Mouse (Mus musculus) hindbrain, embryonic 10.5 days (tissue): ENCODE results near the gene Lin9. TPM values are rescaled to one million over a fixed set of nuclear protein-coding genes. Genes with fewer than 3 reads are reported as not detected.

Experiments used
- DNase-seq: peaks from one replicate; pipeline ENCODE4 v3.0.0-alpha.2; 2017; ENCODE audit warnings: low spot score
- H3K27ac ChIP-seq: fragments of 300-500 bp; sonication (generic); 2 replicates; pipeline ENCODE4 v1.5.1; 2016; ENCODE audit warnings: mild to moderate bottlenecking, moderate library complexity
- H3K27me3 ChIP-seq: fragments of 300-500 bp; sonication (generic); 2 replicates; pipeline ENCODE4 v1.6.1; 2016; ENCODE audit warnings: mild to moderate bottlenecking; ENCODE audit not compliant: poor library complexity, insufficient read depth, severe bottlenecking
- H3K36me3 ChIP-seq: fragments of 300-500 bp; sonication (generic); 2 replicates; pipeline ENCODE4 v1.6.1; 2016; ENCODE audit warnings: mild to moderate bottlenecking, moderate library complexity
- H3K4me1 ChIP-seq: fragments of 300-500 bp; sonication (generic); replicated peaks from 2 replicates; pipeline ENCODE4 v1.6.1; 2016; ENCODE audit warnings: mild to moderate bottlenecking
- H3K4me3 ChIP-seq: fragments of 300-500 bp; sonication (generic); 2 replicates; pipeline ENCODE4 v1.5.1; 2016; ENCODE audit warnings: mild to moderate bottlenecking, moderate library complexity
- H3K9me3 ChIP-seq: fragments of 300-500 bp; sonication (generic); 2 replicates; pipeline ENCODE4 v1.6.1; 2016; ENCODE audit warnings: mild to moderate bottlenecking, moderate library complexity
- WGBS: fragments of 180-500 bp; shearing (Covaris S2); methylation state at CpG from one replicate; pipeline ENCODE4 v1.1.7; 2016; 5-methylcytosine and 5-hydroxymethylcytosine counted together
- polyA plus RNA-seq: library from polyadenylated mRNA; unstranded; fragments of >200 nt; fragmentation: Nextera tagmentation; extraction: Ambion mirVana; gene quantifications from 2 replicates; pipeline ENCODE4 v1.2.1, GENCODE M21; 2016

Gene Lin9
- polyA plus RNA-seq, 1 experiment from 2014 or later = 20.5 TPM

- peak overlapping the region; percentile 97 for H3K4me3 ChIP-seq
- 0 out of 2 replicates have a peak, but pooled peaks cover 7% of the 10 kb centered on the region for H3K36me3 ChIP-seq
- H3K4me1 ChIP-seq = peaks cover 32% of the 10 kb centered on the region
- no peaks in the 10 kb centered on the region for H3K27me3 ChIP-seq
- 56% methylated on average over 10 of the region's 10 CpGs for WGBS
- H3K9me3 ChIP-seq = no peaks in the 10 kb centered on the region
- peak overlapping the region; percentile 100 for H3K27ac ChIP-seq
- no peak for DNase-seq
Measured at GRCm38 (mm10) chr1:180639416-180640401, 1.2 kb upstream of the Lin9 start.

GRCm38 (mm10) chr1:180640605-180641125 is 285 bp upstream of the Lin9 start:
- peak overlapping the region; percentile 97 for H3K4me3 ChIP-seq
- 0 out of 2 replicates have a peak, but pooled peaks cover 7% of the 10 kb centered on the region for H3K36me3 ChIP-seq
- H3K27ac ChIP-seq = peak overlapping the region; percentile 100
- H3K27me3 ChIP-seq = no peaks in the 10 kb centered on the region
- under 1% methylated on average over 60 of the region's 61 CpGs for WGBS
- peak; percentile 70 for DNase-seq
- H3K9me3 ChIP-seq = no peaks in the 10 kb centered on the region
- peaks cover 32% of the 10 kb centered on the region for H3K4me1 ChIP-seq

GRCm38 (mm10) chr1:180641518-180642227 is 723 bp downstream of the Lin9 start:
- peak overlapping the region; percentile 97 for H3K4me3 ChIP-seq
- peaks cover 32% of the 10 kb centered on the region for H3K4me1 ChIP-seq
- peak; percentile 69 for DNase-seq
- WGBS = 3% methylated on average over 50 of the region's 50 CpGs
- peak overlapping the region; percentile 100 for H3K27ac ChIP-seq
- H3K9me3 ChIP-seq = no peaks in the 10 kb centered on the region
- no peaks in the 10 kb centered on the region for H3K27me3 ChIP-seq
- peaks cover 11% of the 10 kb centered on the region; the same call in 1 of the 2 replicates for H3K36me3 ChIP-seq

- Histone ChIP-seq H3K27me3 (no peaks in the 10 kb centered on the region), H3K9me3 (no peaks in the 10 kb centered on the region), H3K27ac (peak overlapping the region; percentile 100), H3K4me1 (peaks cover 32% of the 10 kb centered on the region), H3K36me3 (peaks cover 13% of the 10 kb centered on the region; the same call in 1 of the 2 replicates), H3K4me3 (peak overlapping the region; percentile 97)
- WGBS = 82% methylated on average over 8 of the region's 8 CpGs
- DNase-seq = no peak
Measured at GRCm38 (mm10) chr1:180642228-180642564, 1.2 kb downstream of the Lin9 start.

GRCm38 (mm10) chr1:180691284-180691683 is 50.3 kb downstream of the Lin9 start:
- H3K4me1 ChIP-seq = peaks cover 2% of the 10 kb centered on the region
- peaks cover 23% of the 10 kb centered on the region for H3K27me3 ChIP-seq
- WGBS = 92% methylated on average over 7 of the region's 7 CpGs
- no peak overlapping the region for H3K27ac ChIP-seq
- H3K9me3 ChIP-seq = no peaks in the 10 kb centered on the region
- no peak for DNase-seq
- H3K36me3 ChIP-seq = peaks cover 61% of the 10 kb centered on the region
- H3K4me3 ChIP-seq = no peak overlapping the region

- Histone ChIP-seq H3K9me3 (no peaks in the 10 kb centered on the region), H3K4me3 (peak within 1 kb of the TSS; percentile 56), H3K27me3 (peaks cover 63% of the 10 kb centered on the region), H3K36me3 (peaks cover 9% of the 10 kb centered on the region), H3K27ac (peak within 1 kb of the TSS; percentile 29; the same call in 1 of the 2 replicates), H3K4me1 (peaks cover 13% of the 10 kb centered on the region)
- WGBS = under 1% methylated on average over 78 of the region's 79 CpGs
- DNase-seq = peak; percentile 57
Measured at GRCm38 (mm10) chr1:180696626-180697352, 55.8 kb downstream of the Lin9 start, which contains the start of gene Mixl1. Gene Mixl1 (minus strand): TSS chr1:180697034.

DNA sequence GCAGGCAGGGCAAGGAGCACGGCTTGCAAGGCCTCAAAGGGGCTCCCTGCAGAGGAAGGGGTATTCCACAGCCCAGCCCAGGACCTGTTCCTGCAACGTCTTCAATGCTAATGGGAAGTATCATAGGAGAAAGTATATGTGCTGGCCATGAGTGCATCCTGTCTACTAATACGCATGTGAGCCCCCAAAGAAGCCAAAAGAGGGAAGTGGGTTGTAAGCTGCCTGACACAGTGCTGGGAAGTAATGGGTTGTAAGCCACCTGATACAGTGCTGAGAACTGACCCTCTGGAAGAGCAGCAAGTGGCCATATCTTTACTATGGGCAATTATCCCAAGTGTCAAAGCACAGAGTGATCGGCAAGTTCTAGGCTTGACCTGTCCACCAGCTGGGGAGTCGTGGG is 57.1 kb downstream of the Lin9 start:
- Histone ChIP-seq H3K4me1 (peaks cover 13% of the 10 kb centered on the region), H3K36me3 (no peaks in the 10 kb centered on the region), H3K4me3 (no peak overlapping the region), H3K9me3 (no peaks in the 10 kb centered on the region), H3K27ac (no peak overlapping the region), H3K27me3 (peaks cover 63% of the 10 kb centered on the region)
- WGBS = 46% methylated on average over 5 of the region's 5 CpGs
- DNase-seq = no peak

DNA sequence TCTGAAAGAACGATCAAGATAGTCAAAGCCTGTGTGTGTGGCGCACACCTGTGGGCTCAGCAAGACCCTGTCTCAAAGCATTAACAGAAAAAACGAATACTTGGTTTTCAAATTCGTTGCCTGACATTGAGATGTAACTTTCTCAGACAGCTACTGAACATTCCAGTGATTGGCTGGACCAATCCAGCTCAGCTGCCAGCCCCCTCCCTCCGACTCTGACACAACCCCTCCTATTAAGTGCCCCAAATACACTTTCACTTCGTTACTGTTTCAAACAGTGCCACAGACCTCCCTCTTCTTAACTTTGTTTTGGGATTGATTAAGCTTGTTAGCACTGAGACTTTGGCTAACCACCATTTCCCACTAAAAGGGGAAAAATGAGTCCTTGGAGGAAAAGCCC is 62.5 kb downstream of the Lin9 start:
- DNase-seq = no peak
- Histone ChIP-seq H3K27ac (no peak overlapping the region), H3K27me3 (peaks cover 19% of the 10 kb centered on the region), H3K4me1 (no peaks in the 10 kb centered on the region; the same call in 1 of the 2 replicates), H3K36me3 (no peaks in the 10 kb centered on the region), H3K4me3 (no peak overlapping the region), H3K9me3 (no peaks in the 10 kb centered on the region)
- WGBS = 58% methylated on average over 6 of the region's 6 CpGs

- H3K4me1 ChIP-seq = no peaks in the 10 kb centered on the region; the same call in 1 of the 2 replicates
- H3K36me3 ChIP-seq = no peaks in the 10 kb centered on the region
- H3K4me3 ChIP-seq = no peak overlapping the region
- no peaks in the 10 kb centered on the region for H3K27me3 ChIP-seq
- H3K9me3 ChIP-seq = no peaks in the 10 kb centered on the region
- DNase-seq = no peak
- WGBS = 61% methylated on average over 3 of the region's 3 CpGs
- no peak overlapping the region for H3K27ac ChIP-seq
Measured at GRCm38 (mm10) chr1:180707368-180707767, 66.4 kb downstream of the Lin9 start.

DNA sequence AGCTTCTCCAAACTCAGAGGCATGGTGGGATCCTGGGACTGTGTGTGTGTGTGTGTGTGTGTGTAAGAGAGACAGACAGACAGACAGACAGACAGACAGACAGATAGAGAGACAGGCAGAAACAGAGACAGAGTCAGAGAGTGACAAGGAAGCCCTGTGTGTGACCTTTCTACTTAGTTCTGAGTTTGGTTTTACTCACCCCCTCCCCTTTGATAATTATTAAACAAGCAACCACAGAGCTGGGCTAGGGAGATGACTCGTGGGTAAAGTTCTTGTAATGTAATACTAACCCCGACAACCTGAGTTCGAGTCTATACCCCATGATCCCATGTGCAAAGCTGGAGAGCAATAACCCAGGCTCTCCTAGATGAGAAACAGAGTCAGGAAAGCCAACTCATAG is 66.9 kb downstream of the Lin9 start:
- 86% methylated on average over 3 of the region's 3 CpGs for WGBS
- no peaks in the 10 kb centered on the region; the same call in 1 of the 2 replicates for H3K4me1 ChIP-seq
- no peaks in the 10 kb centered on the region for H3K9me3 ChIP-seq
- no peaks in the 10 kb centered on the region for H3K27me3 ChIP-seq
- H3K27ac ChIP-seq = no peak overlapping the region
- no peak for DNase-seq
- no peak overlapping the region for H3K4me3 ChIP-seq
- no peaks in the 10 kb centered on the region for H3K36me3 ChIP-seq

- WGBS = 73% methylated on average over 14 of the region's 14 CpGs
- no peaks in the 10 kb centered on the region; the same call in 1 of the 2 replicates for H3K4me1 ChIP-seq
- no peak for DNase-seq
- H3K4me3 ChIP-seq = no peak overlapping the region
- H3K36me3 ChIP-seq = no peaks in the 10 kb centered on the region
- no peak overlapping the region for H3K27ac ChIP-seq
- H3K9me3 ChIP-seq = no peaks in the 10 kb centered on the region
- no peaks in the 10 kb centered on the region for H3K27me3 ChIP-seq
Measured at GRCm38 (mm10) chr1:180708935-180709776, 68.2 kb downstream of the Lin9 start.
